Mouse (Mus musculus): ENCODE results near the gene Dnah2. TPM values are rescaled to one million over a fixed set of nuclear protein-coding genes. Genes with fewer than 3 reads are reported as not detected.
A peak's percentile ranks its signal among the peaks of the same experiment; 100 is the strongest.

Gene Dnah2
- polyA plus RNA-seq, 1 experiment, result 3.1 TPM

- H3K4me3 ChIP-seq (replicated peaks; ENCODE audit: extremely low read depth, low read depth, low read length), result no peak overlapping the region
- TF ChIP-seq POLR2A (IDR thresholded peaks at IDR 0.05; ENCODE audit: borderline replicate concordance, extremely low read depth, low read depth, low read length) (peak; percentile 54; the same call in 1 of the 2 replicates), CTCF (IDR thresholded peaks at IDR 0.05; ENCODE audit: insufficient read depth, low read length) (peak; percentile 91)
- H3K4me1 ChIP-seq (ENCODE audit: control insufficient read depth, insufficient read depth, low read length), result peaks cover 3% of the 10 kb centered on the region
- peak; percentile 82 for DNase-seq
- 15% methylated on average over 22 of the region's 22 CpGs for WGBS
These were observed 147.7 kb downstream of the Dnah2 start for GRCm38 (mm10) chr11:69401210-69401637.

- 84% methylated on average over 25 of the region's 25 CpGs for WGBS
- Histone ChIP-seq H3K4me3 (replicated peaks; ENCODE audit: extremely low read depth, low read depth, low read length) (no peak overlapping the region), H3K4me1 (ENCODE audit: control insufficient read depth, insufficient read depth, low read length) (peaks cover 3% of the 10 kb centered on the region)
- DNase-seq, result peak; percentile 5
- TF ChIP-seq POLR2A (IDR thresholded peaks at IDR 0.05; ENCODE audit: borderline replicate concordance, extremely low read depth, low read depth, low read length) (no peak), CTCF (IDR thresholded peaks at IDR 0.05; ENCODE audit: insufficient read depth, low read length) (no peak)
These were observed 148.6 kb downstream of the Dnah2 start for GRCm38 (mm10) chr11:69400083-69400850.

GRCm38 (mm10) chr11:69399201-69400082 is 149.5 kb downstream of the Dnah2 start:
- TF ChIP-seq POLR2A (IDR thresholded peaks at IDR 0.05; ENCODE audit: borderline replicate concordance, extremely low read depth, low read depth, low read length), result no peak
- TF ChIP-seq CTCF (IDR thresholded peaks at IDR 0.05; ENCODE audit: insufficient read depth, low read length), result no peak
- no peak overlapping the region for H3K4me3 ChIP-seq (replicated peaks; ENCODE audit: extremely low read depth, low read depth, low read length)
- peaks cover 4% of the 10 kb centered on the region for H3K4me1 ChIP-seq (ENCODE audit: control insufficient read depth, insufficient read depth, low read length)
- 65% methylated on average over 66 of the region's 66 CpGs for WGBS
- DNase-seq, result no peak

GRCm38 (mm10) chr11:69398486-69399200 is 150.3 kb downstream of the Dnah2 start:
- 51% methylated on average over 21 of the region's 21 CpGs for WGBS

GRCm38 (mm10) chr11:69398059-69398458 is 150.9 kb downstream of the Dnah2 start, which contains the start of gene Tmem88:
TSS of gene Tmem88 (minus strand) at chr11:69398234.
- H3K4me3 ChIP-seq (replicated peaks; ENCODE audit: extremely low read depth, low read depth, low read length), result peak within 1 kb of the TSS; percentile 57
- WGBS, result 27% methylated on average over 16 of the region's 16 CpGs
- DNase-seq, result peak; percentile 38
- peaks cover 6% of the 10 kb centered on the region for H3K4me1 ChIP-seq (ENCODE audit: control insufficient read depth, insufficient read depth, low read length)
- TF ChIP-seq CTCF (IDR thresholded peaks at IDR 0.05; ENCODE audit: insufficient read depth, low read length), result no peak
- peak; percentile 68; the same call in 1 of the 2 replicates for TF ChIP-seq POLR2A (IDR thresholded peaks at IDR 0.05; ENCODE audit: borderline replicate concordance, extremely low read depth, low read depth, low read length)

More at GRCm38 (mm10) chr11:69398486-69399200, 150.3 kb downstream of the Dnah2 start:
- Histone ChIP-seq H3K4me3 (replicated peaks; ENCODE audit: extremely low read depth, low read depth, low read length) (no peak overlapping the region), H3K4me1 (ENCODE audit: control insufficient read depth, insufficient read depth, low read length) (peaks cover 6% of the 10 kb centered on the region)
- no peak for DNase-seq
- TF ChIP-seq POLR2A (IDR thresholded peaks at IDR 0.05; ENCODE audit: borderline replicate concordance, extremely low read depth, low read depth, low read length) (no peak), CTCF (IDR thresholded peaks at IDR 0.05; ENCODE audit: insufficient read depth, low read length) (no peak)

GRCm38 (mm10) chr11:69397581-69398057 is 151.3 kb downstream of the Dnah2 start:
- peak overlapping the region; percentile 57 for H3K4me3 ChIP-seq (replicated peaks; ENCODE audit: extremely low read depth, low read depth, low read length)
- H3K4me1 ChIP-seq (ENCODE audit: control insufficient read depth, insufficient read depth, low read length), result peaks cover 6% of the 10 kb centered on the region
- no peak for DNase-seq
- WGBS, result 23% methylated on average over 24 of the region's 24 CpGs
- TF ChIP-seq CTCF (IDR thresholded peaks at IDR 0.05; ENCODE audit: insufficient read depth, low read length) (no peak), POLR2A (IDR thresholded peaks at IDR 0.05; ENCODE audit: borderline replicate concordance, extremely low read depth, low read depth, low read length) (no peak)

GRCm38 (mm10) chr11:69396772-69397171 is 152.1 kb downstream of the Dnah2 start:
- H3K4me1 ChIP-seq (ENCODE audit: control insufficient read depth, insufficient read depth, low read length), result peaks cover 6% of the 10 kb centered on the region
- peak; percentile 43 for DNase-seq
- H3K4me3 ChIP-seq (replicated peaks; ENCODE audit: extremely low read depth, low read depth, low read length), result peak overlapping the region; percentile 100
- TF ChIP-seq POLR2A (IDR thresholded peaks at IDR 0.05; ENCODE audit: borderline replicate concordance, extremely low read depth, low read depth, low read length), result peak; percentile 52; the same call in 1 of the 2 replicates
- TF ChIP-seq CTCF (IDR thresholded peaks at IDR 0.05; ENCODE audit: insufficient read depth, low read length), result no peak
- 20% methylated on average over 11 of the region's 11 CpGs for WGBS

- under 1% methylated on average over 48 of the region's 48 CpGs for WGBS
- peak; percentile 88; the same call in 1 of the 2 replicates for TF ChIP-seq POLR2A (IDR thresholded peaks at IDR 0.05; ENCODE audit: borderline replicate concordance, extremely low read depth, low read depth, low read length)
- TF ChIP-seq CTCF (IDR thresholded peaks at IDR 0.05; ENCODE audit: insufficient read depth, low read length), result no peak
- H3K4me3 ChIP-seq (replicated peaks; ENCODE audit: extremely low read depth, low read depth, low read length), result peak overlapping the region; percentile 100
- peak; percentile 96 for DNase-seq
- H3K4me1 ChIP-seq (ENCODE audit: control insufficient read depth, insufficient read depth, low read length), result 0 out of 2 replicates have a peak, but pooled peaks cover 3% of the 10 kb centered on the region
These were observed 153.1 kb downstream of the Dnah2 start for GRCm38 (mm10) chr11:69395634-69396373.
